Mouse (Mus musculus) cerebellum, postnatal 25 days (tissue): ENCODE data around the gene Ccl22.
A peak's percentile ranks its signal among the peaks of the same experiment; 100 is the strongest.

Experiments
- DNase-seq, 2 experiments: peaks; one replicate each; pipeline ENCODE4 v3.0.0; 2021; ENCODE audit warnings: mixed read lengths in 2 of 2

Ccl22 gene

DNA sequence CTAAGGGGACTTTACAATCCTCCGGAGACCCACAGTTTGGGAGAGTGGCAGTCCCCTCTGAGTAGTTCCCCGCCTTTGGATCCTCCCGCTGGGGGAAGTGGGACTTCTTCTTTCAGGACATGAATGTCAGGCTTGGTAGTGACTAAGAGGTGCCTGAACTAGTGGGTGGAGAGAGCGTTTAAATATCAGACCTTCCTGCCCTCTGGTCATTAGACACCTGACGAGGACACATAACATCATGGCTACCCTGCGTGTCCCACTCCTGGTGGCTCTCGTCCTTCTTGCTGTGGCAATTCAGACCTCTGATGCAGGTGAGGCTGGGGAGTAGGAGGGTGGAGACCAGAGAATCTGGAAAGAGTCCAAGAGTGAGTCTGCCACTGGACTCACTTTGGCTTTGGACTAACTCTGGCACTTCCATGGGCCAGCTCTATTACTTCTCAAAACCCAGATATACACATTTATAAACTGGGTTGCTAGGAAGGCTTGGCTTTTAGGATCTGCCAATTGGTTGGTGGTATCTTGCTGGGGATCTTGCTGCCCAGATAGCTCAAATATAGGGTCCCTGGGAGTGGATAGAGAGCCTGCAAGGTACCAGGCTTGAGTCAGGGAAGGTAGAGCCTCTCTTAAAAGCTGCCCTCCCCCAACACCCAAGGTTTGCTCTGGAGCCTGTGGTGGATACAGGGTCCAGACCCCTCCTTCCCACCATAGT lies at the start of gene Ccl22:
Gene Ccl22 (plus strand): TSS at position 115 of the 709 bp plus-strand sequence.
- no peak for DNase-seq

- DNase-seq = peak in 1 of 2 experiments; percentile 49
Measured at GRCm38 (mm10) chr8:94695994-94696384, 49.4 kb upstream of the Ccl22 start, which contains the start of gene Pllp. TSS of gene Pllp (minus strand) at chr8:94696278.

DNA sequence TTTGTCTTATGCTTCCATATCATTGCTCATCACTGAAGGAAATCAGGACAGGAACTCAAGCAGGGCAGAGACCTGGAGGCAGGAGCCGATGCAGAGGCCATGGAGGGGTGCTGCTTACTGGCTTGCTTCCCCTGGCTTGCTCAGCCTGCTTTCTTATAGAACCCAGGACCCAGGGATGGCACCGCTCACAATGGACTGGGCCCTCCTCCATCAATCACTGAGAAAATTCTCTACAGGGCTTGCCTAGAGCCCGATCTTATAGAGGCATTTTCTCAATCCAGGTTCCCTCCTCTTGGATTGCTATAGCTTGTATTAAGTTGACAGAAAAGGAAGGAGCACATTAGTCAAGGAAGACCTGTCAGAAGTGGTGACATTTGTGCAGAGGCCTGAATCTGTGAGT lies 48.8 kb upstream of the Ccl22 start:
- no peak for DNase-seq

GRCm38 (mm10) chr8:94697956-94698355 lies 47.4 kb upstream of the Ccl22 start:
- peak in 1 of 2 experiments; percentile 1 for DNase-seq

- peak in 1 of 2 experiments; percentile 6 for DNase-seq
Measured at GRCm38 (mm10) chr8:94699366-94699765, 46.0 kb upstream of the Ccl22 start.

DNA sequence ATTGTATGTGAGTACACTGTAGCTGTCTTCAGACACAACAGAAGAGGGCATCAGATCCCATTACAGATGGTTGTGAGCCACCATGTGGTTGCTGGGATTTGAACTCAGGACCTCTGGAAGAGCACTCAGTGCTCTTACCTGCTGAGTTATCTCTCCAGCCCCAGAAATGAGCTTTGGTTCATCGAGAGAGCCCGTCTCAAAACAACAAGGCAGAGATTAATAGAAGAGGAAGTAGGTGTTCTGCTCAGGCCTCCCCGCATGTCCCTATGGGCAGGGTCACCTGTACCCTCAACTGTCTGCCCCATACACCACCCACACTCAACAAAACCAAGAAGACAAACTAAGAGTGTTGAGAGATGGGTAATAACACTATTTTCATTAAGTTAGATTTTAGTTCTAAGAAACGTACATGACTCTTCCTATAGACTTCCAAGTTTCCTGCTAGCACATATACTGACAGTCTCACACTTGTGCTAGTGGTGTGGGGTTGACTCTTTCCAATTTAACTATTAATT lies 44.9 kb upstream of the Ccl22 start:
- DNase-seq = no peak

- no peak for DNase-seq
Measured at GRCm38 (mm10) chr8:94702156-94702555, 43.2 kb upstream of the Ccl22 start.

GRCm38 (mm10) chr8:94702844-94703813 lies 42.3 kb upstream of the Ccl22 start:
- DNase-seq = peak; percentile 70 to 80

DNA sequence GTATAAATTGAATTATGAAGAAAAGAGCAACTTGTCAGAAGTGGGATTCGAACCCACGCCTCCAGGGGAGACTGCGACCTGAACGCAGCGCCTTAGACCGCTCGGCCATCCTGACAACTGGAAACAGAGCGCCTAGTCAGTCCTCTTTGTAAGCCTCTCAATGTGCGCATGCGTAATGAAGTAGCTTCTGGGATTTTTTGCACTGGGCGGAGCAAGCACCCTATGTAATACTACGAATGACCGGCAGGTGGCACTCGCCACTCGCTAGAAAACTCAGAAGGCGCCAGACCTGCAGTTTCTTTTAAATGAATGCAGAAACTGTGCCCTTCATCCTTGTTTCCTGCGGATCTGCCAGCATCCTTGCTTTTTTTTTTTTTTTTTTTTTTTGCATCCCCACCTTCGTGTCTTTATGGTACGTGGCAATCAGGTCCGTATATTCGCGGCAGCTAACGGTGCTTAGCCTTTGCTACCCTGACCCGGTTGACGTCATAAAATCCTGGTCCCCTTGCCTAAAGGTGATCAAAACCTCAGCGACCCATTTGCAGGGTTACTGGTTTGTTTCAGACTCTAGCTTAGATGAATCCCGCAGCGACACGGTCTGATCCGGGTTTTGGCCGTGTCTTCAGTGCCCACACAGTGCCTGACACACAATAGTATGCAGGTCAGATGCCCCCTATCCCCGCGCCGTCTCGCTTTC lies 41.3 kb upstream of the Ccl22 start:
- peak; percentile 98 to 100 for DNase-seq

DNA sequence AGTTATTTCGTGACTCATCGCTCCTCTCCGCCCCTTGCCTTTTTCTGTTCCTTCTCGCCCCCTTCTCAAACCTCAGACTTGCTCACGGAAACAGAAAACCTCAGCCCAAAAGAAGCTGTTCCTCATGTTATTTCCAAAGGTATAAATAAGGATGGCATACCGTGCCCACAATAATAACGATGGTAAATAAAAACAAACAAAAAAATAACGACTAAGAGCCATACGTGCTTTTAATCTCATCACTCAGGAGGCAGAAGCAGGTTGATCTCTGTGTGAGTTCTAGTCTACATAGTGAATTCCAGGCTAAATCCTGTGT lies 40.8 kb upstream of the Ccl22 start:
- no peak for DNase-seq

DNA sequence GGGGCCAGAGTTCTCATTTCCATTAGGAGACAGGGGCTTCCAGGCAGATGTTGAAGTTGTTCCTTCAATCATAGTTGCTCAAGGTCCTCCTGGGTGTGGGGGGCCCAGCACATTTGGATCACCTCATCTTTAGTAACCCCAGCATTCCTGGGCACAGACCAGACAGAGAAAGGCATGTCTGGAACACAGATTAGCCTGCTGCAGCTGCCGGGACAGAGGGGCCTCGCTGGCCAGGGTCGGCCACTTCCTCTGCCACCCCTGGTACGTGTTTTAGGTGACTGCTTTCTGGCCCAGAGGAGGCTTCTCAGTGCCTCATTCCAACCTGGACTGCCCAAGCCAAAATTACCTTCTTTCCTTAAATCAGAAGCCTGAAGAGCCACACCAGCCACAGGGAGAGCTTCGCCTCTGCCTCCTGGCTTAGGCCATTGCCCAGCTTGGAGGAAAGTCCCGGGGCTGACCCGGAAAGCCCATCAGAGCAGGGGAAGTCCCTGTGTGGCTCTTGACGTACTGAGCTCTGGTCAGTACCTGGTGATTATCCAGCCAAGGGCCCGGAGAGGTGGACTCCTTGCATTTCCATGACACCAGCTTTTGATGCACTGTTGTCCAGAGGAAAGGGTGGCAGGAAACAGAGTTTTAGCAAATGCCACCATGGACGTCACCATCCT lies 39.7 kb upstream of the Ccl22 start:
- DNase-seq = no peak

DNA sequence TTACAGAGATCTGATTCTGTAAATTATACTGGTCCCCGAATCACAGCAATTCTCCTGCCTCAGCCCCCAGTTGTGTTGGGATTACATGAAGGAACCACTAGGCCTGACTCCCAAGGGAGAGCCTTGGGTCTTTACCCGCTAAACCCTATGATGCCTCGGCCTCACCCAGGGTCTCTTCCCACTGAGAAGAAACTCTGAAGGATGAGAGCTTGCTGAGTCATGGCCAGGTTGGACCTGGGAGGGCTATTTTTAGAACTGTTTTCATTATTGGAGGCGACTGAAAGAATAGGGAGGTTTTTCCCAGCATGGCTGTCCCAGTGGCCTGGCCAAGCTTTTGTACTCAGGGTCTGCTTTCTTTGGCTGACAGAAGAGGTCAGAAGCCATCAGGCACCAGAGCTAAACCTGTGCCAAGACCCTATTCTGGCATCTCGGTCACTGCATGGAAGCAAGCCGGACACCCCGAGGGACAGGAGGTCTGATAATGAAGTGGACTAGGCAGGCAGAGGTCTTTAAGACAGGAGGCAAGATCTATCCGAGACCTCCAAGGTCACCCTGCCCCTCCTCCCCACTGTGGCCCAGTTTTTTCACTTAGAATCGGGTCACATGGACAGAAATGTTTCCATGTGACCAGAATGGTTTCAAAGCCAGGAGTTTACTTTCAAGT lies 38.5 kb upstream of the Ccl22 start:
- peak in 1 of 2 experiments; percentile 19 for DNase-seq

- DNase-seq = no peak
Measured at GRCm38 (mm10) chr8:94710336-94710735, 35.1 kb upstream of the Ccl22 start.

GRCm38 (mm10) chr8:94711160-94711718 lies 34.2 kb upstream of the Ccl22 start:
- peak; percentile 84 to 86 for DNase-seq

- no peak for DNase-seq
Measured at GRCm38 (mm10) chr8:94714556-94714955, 30.8 kb upstream of the Ccl22 start.

- peak in 1 of 2 experiments; percentile 24 for DNase-seq
Measured at GRCm38 (mm10) chr8:94715871-94716270, 29.5 kb upstream of the Ccl22 start.

GRCm38 (mm10) chr8:94716841-94717240 lies 28.5 kb upstream of the Ccl22 start:
- no peak for DNase-seq

DNA sequence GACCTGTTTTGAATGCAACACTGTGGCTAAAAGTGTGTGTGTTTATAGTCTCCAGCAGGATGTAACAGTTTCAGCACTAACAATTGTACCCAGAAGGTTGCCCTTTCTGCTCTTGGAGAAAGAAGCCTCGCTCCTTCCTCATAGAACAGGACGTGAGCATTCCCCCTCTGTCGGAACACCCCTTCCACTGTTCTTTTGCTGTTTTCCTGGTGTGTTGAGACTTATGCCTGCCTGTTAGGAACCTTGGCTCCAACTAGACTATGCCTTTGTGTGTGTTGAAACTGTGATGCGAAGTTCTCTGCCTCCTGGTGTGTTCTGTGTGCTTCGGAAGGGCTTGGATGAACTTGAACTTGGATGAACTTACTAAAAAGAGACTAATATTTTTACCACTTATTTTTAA lies 19.4 kb upstream of the Ccl22 start:
- no peak for DNase-seq

DNA sequence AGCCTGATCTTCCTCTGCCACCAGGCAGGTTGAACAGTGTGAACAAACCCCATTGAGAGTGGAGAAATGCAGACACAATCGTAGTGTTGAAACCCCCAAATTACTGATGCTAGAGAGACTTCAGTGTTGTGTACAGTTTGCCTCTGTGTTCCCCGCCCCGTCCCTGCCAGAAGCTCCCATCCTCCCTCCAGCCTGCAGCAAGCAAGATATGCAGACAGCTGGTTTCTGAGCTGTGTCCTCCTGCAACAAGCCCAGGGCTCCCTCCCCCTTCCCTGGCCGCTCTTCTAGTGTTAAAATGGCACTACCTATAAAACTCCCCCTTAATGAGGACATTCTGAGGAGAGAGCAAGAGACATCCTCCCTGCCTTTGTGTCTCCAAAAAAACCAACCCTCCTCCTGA lies 16.1 kb upstream of the Ccl22 start:
- DNase-seq = no peak

GRCm38 (mm10) chr8:94733821-94734465 lies 11.4 kb upstream of the Ccl22 start:
- no peak for DNase-seq
